Mouse (Mus musculus): ENCODE measurements around the gene Il1r1. TPM values are rescaled to one million over a fixed set of nuclear protein-coding genes. Genes with fewer than 3 reads are reported as not detected.

The Il1r1 gene
- polyA plus RNA-seq (2017; shearing (Covaris generic)) = under 1 TPM in 1 of 2 experiments, not detected in 1; 0.19 TPM

GRCm38 (mm10) chr1:40224539-40225284 lies at the start of gene Il1r1:
Gene Il1r1 (plus strand): TSS chr1:40225080.

GRCm38 (mm10) chr1:40324457-40324856 lies 99.6 kb downstream of the Il1r1 start, which contains the start of gene Il1rl2:
Gene Il1rl2 (plus strand): TSS chr1:40324610.

Other genes starting within 250 kb of the Il1r1 start
- gene Il1r2, start 151.0 kb upstream of the Il1r1 start, polyA plus RNA-seq (2017; shearing (Covaris generic)) = 10 to 100 TPM; 11.3 to 65.2 TPM
- 10 to 100 TPM in 1 of 2 experiments, 1 to 10 TPM in 1; 1.0 to 14.6 TPM for gene Il1rl2, start 99.5 kb downstream of the Il1r1 start, polyA plus RNA-seq (2017; shearing (Covaris generic))
- 10 to 100 TPM; 28.3 to 43.1 TPM for gene Il1rl1, start 204.5 kb downstream of the Il1r1 start, polyA plus RNA-seq (2017; shearing (Covaris generic))
- 10 to 100 TPM; 51.6 to 86.7 TPM for gene Il18r1, start 240.5 kb downstream of the Il1r1 start, polyA plus RNA-seq (2017; shearing (Covaris generic))